Mouse (Mus musculus) liver, adult 2 months (tissue): ENCODE data around the gene Arhgap31. TPM values are rescaled to one million over a fixed set of nuclear protein-coding genes. Genes with fewer than 3 reads are reported as not detected.
"Not testable (repeated sequence)": the region's sequence is repeated elsewhere in the genome, so short reads cannot be mapped to it uniquely, and the experiment has no call there.

Experiments used
- DNase-seq: peaks from one replicate; pipeline ENCODE4 v3.0.0-alpha.2; 2011; ENCODE audit warnings: low read depth, low spot score; ENCODE audit errors: extremely low read depth
- H3K27ac ChIP-seq: fragments of 200-500 bp; replicated peaks from 2 replicates; pipeline ENCODE4 v1.5.1; 2012; ENCODE audit warnings: low read depth, mild to moderate bottlenecking, control low read depth, inconsistent platforms, low read length; ENCODE audit not compliant: insufficient read depth
- H3K27me3 ChIP-seq: fragments of 200-500 bp; 2 replicates; pipeline ENCODE4 v1.6.1; 2012; ENCODE audit warnings: mild to moderate bottlenecking, moderate library complexity, low read length, inconsistent platforms; ENCODE audit not compliant: control insufficient read depth, insufficient read depth
- H3K36me3 ChIP-seq: fragments of 200-500 bp; 2 replicates; pipeline ENCODE4 v1.6.1; 2012; ENCODE audit warnings: low read length, inconsistent platforms; ENCODE audit not compliant: control insufficient read depth, insufficient read depth
- H3K4me1 ChIP-seq: fragments of 200-500 bp; 2 replicates; pipeline ENCODE4 v1.6.1; 2011; ENCODE audit warnings: low read length; ENCODE audit not compliant: control insufficient read depth, insufficient read depth
- H3K4me3 ChIP-seq: fragments of 200-500 bp; 2 replicates; pipeline ENCODE4 v1.5.1; 2011; ENCODE audit warnings: low read depth, mild to moderate bottlenecking, control low read depth, low read length, moderate library complexity; ENCODE audit not compliant: insufficient read depth
- H3K79me2 ChIP-seq: fragments of 200-500 bp; 2 replicates; pipeline ENCODE4 v1.6.1; 2012; ENCODE audit warnings: inconsistent platforms, mild to moderate bottlenecking, low read length, moderate library complexity; ENCODE audit not compliant: control insufficient read depth, insufficient read depth
- H3K9ac ChIP-seq: fragments of 200-500 bp; 2 replicates; pipeline ENCODE4 v1.6.1; 2012; ENCODE audit warnings: low read depth, mild to moderate bottlenecking, control low read depth, inconsistent platforms, low read length
- CTCF ChIP-seq: fragments of 200-500 bp; IDR thresholded peaks from 2 replicates; pipeline ENCODE4 v1.5.1; 2011; ENCODE audit warnings: low read depth, low read length, control low read depth
- POLR2A ChIP-seq: fragments of 200-500 bp; IDR thresholded peaks from 2 replicates; pipeline ENCODE4 v1.6.1; 2011; ENCODE audit warnings: low read length, control low read depth; ENCODE audit not compliant: insufficient read depth; ENCODE audit errors: extremely low read depth
- WGBS: fragments of 180-500 bp; shearing (Covaris S2); methylation state at CpG from one replicate; pipeline ENCODE4 v1.1.7; 2018; 5-methylcytosine and 5-hydroxymethylcytosine counted together
- polyA plus RNA-seq: library from polyadenylated mRNA; depleted of rRNA; stranded (reverse); fragments of >200 nt; gene quantifications from 2 replicates; pipeline ENCODE4 v1.2.3, GENCODE M21; 2012
- total RNA-seq: library from RNA; depleted of rRNA; stranded (reverse); fragments of >200 nt; gene quantifications from 2 replicates; pipeline ENCODE4 v1.2.3, GENCODE M21; 2014

Gene Arhgap31
- total and polyA plus RNA-seq, 2 experiments, result 1.4 to 3.0 TPM

DNA sequence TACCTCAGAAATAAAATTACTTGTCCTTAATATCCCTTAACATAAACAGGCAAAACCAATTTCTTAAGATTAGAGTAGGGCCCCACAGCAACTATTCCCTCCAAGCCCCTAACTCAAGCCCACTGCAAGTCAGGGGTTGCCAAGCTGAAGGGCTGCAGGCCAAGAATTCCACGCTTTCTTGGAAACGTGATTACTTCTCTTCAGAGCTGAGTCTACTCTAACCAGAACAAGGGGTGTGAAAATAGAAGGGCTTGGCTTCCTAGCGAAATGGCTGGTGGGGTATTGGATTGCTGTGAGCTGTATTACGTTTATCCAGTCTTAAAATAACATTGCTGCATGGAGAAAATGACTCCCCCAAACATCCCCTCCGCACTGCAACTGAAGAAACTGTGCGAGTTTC, 25.4 kb downstream of the Arhgap31 start:
- H3K27ac ChIP-seq, result no peak overlapping the region
- no peak overlapping the region for H3K4me3 ChIP-seq
- no peak for TF ChIP-seq POLR2A
- no peak for TF ChIP-seq CTCF
- no peaks in the 10 kb centered on the region for H3K4me1 ChIP-seq
- WGBS, result 83% methylated on average over 6 of the region's 6 CpGs
- no peaks in the 10 kb centered on the region for H3K79me2 ChIP-seq
- no peaks in the 10 kb centered on the region for H3K36me3 ChIP-seq
- no peak for DNase-seq
- H3K27me3 ChIP-seq, result no peaks in the 10 kb centered on the region; the same call in 1 of the 2 replicates
- H3K9ac ChIP-seq, result no peak overlapping the region

DNA sequence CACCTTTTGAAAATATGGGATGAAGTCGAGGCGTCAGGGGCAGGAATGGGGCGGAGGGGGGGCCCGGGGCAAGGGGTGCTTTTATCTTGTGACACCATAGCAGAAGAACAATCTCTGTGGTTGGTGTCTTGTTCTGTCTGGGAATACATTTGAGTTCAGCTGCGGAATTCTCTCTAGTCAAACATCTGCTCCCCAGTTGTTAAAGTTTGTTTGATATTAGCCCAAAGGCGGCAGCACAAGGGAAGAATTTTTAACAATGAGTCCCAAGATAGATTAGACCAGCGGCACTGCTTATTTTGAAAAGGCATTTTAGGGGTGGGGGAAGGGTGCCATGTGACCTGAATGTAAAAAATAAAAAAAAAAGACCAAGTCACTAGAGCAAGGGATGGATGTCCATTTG, 30.0 kb downstream of the Arhgap31 start:
- TF ChIP-seq CTCF, result no peak
- no peaks in the 10 kb centered on the region for H3K36me3 ChIP-seq
- H3K79me2 ChIP-seq, result no peaks in the 10 kb centered on the region

DNA sequence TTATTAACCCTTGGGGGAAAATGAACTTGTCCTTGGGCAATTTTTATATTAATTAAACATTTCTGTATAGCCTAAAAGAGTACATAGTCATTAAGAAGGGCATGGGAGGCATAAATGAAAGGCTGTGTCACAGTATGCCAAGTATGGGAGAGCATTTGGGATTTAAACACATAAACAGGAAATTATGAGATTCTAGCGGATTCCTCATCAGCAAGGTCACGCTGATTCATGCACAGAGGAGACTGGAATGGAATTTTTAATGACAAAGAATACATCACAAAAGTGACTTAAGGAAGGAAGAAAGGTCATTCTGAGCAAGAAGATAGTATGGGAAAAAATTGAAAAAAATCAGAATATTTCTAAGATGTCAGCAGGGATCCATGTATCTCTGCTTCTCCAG, 31.8 kb downstream of the Arhgap31 start:
- Histone ChIP-seq H3K27ac (no peak overlapping the region), H3K79me2 (no peaks in the 10 kb centered on the region; the same call in 1 of the 2 replicates), H3K4me1 (peaks cover 3% of the 10 kb centered on the region), H3K9ac (no peak overlapping the region), H3K36me3 (no peaks in the 10 kb centered on the region), H3K27me3 (no peaks in the 10 kb centered on the region), H3K4me3 (no peak overlapping the region)
- no peak for TF ChIP-seq POLR2A
- no peak for TF ChIP-seq CTCF
- DNase-seq, result peak; percentile 10
- 70% methylated on average over 2 of the region's 2 CpGs for WGBS

More for the DNA sequence above, 30.0 kb downstream of the Arhgap31 start:
- no peak overlapping the region for H3K27ac ChIP-seq
- DNase-seq, result no peak
- no peak overlapping the region for H3K4me3 ChIP-seq
- WGBS, result 50% methylated on average over 7 of the region's 7 CpGs
- peaks cover 3% of the 10 kb centered on the region for H3K4me1 ChIP-seq
- no peak overlapping the region for H3K9ac ChIP-seq
- H3K27me3 ChIP-seq, result no peaks in the 10 kb centered on the region

DNA sequence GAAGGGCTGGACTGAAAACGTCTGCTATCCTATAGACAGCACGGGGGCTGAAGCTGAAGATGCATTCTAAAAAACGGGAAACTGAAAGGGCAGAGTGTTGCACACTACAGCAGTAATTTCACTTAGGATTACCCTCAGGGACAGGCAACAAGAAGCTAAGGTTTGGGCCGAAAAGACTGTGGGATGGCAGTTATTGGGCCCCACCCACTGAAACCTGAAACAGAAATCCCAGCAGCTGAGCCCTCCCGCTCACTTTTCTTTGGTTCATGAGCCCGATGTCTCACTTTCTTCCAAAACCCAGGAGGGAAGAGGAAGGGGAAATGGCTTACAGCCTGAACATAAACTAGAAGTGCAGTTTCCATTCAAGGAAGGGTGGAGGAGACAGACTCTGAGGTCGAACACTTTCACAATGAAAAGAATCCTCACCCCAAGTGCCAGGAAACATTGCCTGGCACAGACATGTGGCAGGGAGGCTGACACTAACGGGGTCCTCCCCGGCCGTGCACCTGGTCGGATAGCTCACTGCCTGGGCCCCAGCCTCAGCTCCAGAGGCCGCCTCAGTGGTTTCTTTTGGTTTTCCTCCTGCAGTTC, 33.5 kb downstream of the Arhgap31 start:
- 56% methylated on average over 12 of the region's 12 CpGs for WGBS
- H3K27me3 ChIP-seq, result no peaks in the 10 kb centered on the region; the same call in 1 of the 2 replicates
- TF ChIP-seq POLR2A, result no peak
- no peak for TF ChIP-seq CTCF
- H3K27ac ChIP-seq, result peak overlapping the region; percentile 65
- H3K79me2 ChIP-seq, result no peaks in the 10 kb centered on the region; the same call in 1 of the 2 replicates
- no peaks in the 10 kb centered on the region for H3K36me3 ChIP-seq
- peaks cover 3% of the 10 kb centered on the region for H3K4me1 ChIP-seq
- H3K9ac ChIP-seq, result no peak overlapping the region; the same call in 1 of the 2 replicates
- no peak overlapping the region; the same call in 1 of the 2 replicates for H3K4me3 ChIP-seq
- peak; percentile 5 for DNase-seq

DNA sequence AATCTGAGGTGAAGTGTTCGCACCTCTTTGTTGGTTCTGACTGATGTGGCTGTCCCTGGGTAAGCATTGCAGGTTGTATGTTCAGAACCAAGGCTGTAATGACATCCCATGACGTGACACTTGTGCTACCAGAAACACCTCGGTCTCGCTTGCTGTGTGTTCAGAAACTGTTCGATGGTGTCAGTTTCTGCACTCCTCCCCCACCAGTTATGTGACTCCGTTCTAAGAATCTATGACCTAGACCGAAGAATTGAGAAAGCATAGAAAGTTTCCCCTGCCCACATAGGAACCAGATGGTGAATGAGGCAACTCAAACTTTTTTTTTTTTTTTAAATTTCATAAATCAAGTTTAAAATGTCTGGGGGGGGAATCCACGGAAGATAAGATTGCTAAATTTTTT, 34.2 kb downstream of the Arhgap31 start:
- H3K27ac ChIP-seq, result no peak overlapping the region
- peaks cover 3% of the 10 kb centered on the region for H3K4me1 ChIP-seq
- H3K79me2 ChIP-seq, result no peaks in the 10 kb centered on the region; the same call in 1 of the 2 replicates
- no peaks in the 10 kb centered on the region for H3K36me3 ChIP-seq
- no peak overlapping the region for H3K4me3 ChIP-seq
- TF ChIP-seq POLR2A (no peak), CTCF (no peak)
- no peak for DNase-seq
- no peak overlapping the region for H3K9ac ChIP-seq
- 71% methylated on average over 8 of the region's 8 CpGs for WGBS
- no peaks in the 10 kb centered on the region; the same call in 1 of the 2 replicates for H3K27me3 ChIP-seq

DNA sequence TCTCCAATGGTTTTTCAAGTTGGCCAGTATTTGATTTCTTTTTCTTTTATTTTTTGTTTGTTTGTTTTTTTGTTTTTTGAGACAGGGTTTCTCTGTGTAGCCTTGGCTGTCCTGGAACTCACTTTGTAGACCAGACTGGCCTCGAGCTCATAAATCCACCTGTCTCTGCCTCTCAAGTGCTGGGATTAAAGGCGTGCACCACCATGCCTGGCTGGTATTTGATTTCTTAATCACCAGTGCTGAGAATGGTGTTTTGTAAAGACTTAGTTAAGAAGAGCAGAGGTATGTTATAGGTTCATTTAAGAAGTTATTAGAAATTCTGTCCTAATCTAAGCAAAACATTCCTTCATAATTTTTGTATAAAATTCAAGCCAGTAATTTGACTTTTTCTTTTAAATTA, 35.1 kb downstream of the Arhgap31 start:
- not testable (repeated sequence) for H3K36me3 ChIP-seq, H3K27ac ChIP-seq, H3K4me1 ChIP-seq, H3K27me3 ChIP-seq, H3K79me2 ChIP-seq, H3K9ac ChIP-seq, H3K4me3 ChIP-seq, DNase-seq
- WGBS, result 91% methylated on average over 2 of the region's 2 CpGs
